Mouse (Mus musculus) central nervous system, embryonic 11.5 days (tissue): ENCODE measurements around the gene Slfn2. TPM values are rescaled to one million over a fixed set of nuclear protein-coding genes. Genes with fewer than 3 reads are reported as not detected.

Source experiments
- polyA plus RNA-seq: library from polyadenylated mRNA; depleted of rRNA; stranded (reverse); fragments of >200 nt; gene quantifications from 2 replicates; pipeline ENCODE4 v1.2.3, GENCODE M21; 2012; rRNA removed

Slfn2 gene
- 1.1 and 1.7 TPM in 2 replicates for polyA plus RNA-seq

DNA sequence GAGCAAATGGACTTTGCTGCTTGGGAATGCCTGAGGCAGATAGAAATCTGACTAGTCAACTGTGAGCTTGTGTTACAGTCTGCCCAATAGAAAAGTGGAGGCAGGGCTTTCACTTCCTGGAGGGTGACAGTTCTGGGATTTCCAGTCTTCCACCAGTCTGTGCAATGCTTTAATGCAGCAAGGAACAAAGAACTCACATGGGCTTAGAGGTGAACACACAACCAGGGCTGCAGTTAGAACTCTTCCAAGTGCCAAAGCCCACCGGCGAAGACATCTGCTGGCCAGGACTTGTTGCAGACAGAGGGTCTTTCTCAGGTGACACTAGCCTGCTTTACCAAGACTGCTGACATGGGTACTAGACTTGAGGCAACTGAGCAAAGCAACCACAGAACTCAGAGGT lies at the start of gene Slfn2:
Gene Slfn2 (plus strand): TSS at position 167 of the 400 bp plus-strand sequence.

GRCm38 (mm10) chr11:83020621-83021020 lies 44.3 kb upstream of the Slfn2 start, which contains the start of gene Slfn8:
TSS of gene Slfn8 (minus strand) at chr11:83020810.

DNA sequence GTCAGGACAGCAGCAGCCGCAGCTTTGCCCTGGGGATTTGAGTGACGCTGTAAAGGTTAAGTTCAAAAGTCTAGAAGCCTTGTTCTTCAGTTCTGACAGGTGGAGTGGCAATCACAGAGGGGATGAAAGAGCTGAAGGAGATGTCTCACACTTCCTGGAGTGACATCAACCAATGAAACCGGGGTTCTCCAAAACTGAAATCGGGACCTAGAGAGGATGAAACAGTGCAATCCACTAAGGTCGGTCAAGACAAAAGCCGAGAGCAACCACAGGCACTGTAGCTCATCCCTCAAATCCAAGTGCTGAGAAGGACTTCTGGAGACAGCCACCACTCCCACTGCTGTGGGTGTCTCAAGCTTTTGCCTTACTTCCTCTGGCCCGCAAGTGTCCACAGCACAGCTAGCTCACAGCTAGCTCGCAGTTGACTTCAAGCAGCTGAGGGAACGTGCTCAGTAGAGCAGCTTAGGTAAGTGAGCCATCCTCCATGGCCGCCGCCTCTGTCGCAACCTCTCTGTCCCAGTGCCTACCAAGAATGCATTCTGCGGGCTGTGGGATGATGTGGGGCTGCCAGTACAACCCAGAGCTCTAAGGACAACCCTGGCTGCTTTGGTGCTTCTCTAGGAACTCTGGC lies 51.8 kb downstream of the Slfn2 start, which contains the start of gene Slfn1:
Gene Slfn1 (plus strand): TSS at position 253 of the 631 bp plus-strand sequence.

Other genes starting within 250 kb of the Slfn2 start
- 6.0 and 7.9 TPM in 2 replicates for gene Rffl, start 193.9 kb upstream of the Slfn2 start, polyA plus RNA-seq
- 12.1 and 12.5 TPM in 2 replicates for gene Rad51d, start 174.5 kb upstream of the Slfn2 start, polyA plus RNA-seq
- gene Fndc8, start 173.0 kb upstream of the Slfn2 start, polyA plus RNA-seq, result 0.04 TPM in 1 of 2 replicates, not detected in the other
- gene Nle1, start 156.7 kb upstream of the Slfn2 start, polyA plus RNA-seq, result 46.6 and 61.5 TPM in 2 replicates
- 2.1 and 7.7 TPM in 2 replicates for gene Unc45b, start 154.6 kb upstream of the Slfn2 start, polyA plus RNA-seq
- 0.71 and 0.74 TPM in 2 replicates for gene Slfn5, start 113.8 kb upstream of the Slfn2 start, polyA plus RNA-seq
- 6.4 and 8.4 TPM in 2 replicates for gene Slfn9, start 73.3 kb upstream of the Slfn2 start, polyA plus RNA-seq
- gene Slfn8, start 44.3 kb upstream of the Slfn2 start, polyA plus RNA-seq, result 0.17 and 0.22 TPM in 2 replicates
- 0.02 TPM in 1 of 2 replicates, not detected in the other for gene Slfn1, start 51.7 kb downstream of the Slfn2 start, polyA plus RNA-seq
- 0.02 TPM in 1 of 2 replicates, not detected in the other for gene Slfn4, start 110.1 kb downstream of the Slfn2 start, polyA plus RNA-seq
- 0.60 and 0.61 TPM in 2 replicates for gene Slfn3, start 126.2 kb downstream of the Slfn2 start, polyA plus RNA-seq
- 0.47 and 0.87 TPM in 2 replicates for gene Slfn14, start 221.6 kb downstream of the Slfn2 start, polyA plus RNA-seq
- gene Ap2b1, start 233.9 kb downstream of the Slfn2 start, polyA plus RNA-seq, result 67.5 and 90.3 TPM in 2 replicates
- gene Pex12, start 237.5 kb downstream of the Slfn2 start, polyA plus RNA-seq, result 9.6 and 10.0 TPM in 2 replicates